Mouse (Mus musculus) intestine, postnatal 0 days (tissue): ENCODE measurements around the gene Fzd2. TPM values are rescaled to one million over a fixed set of nuclear protein-coding genes. Genes with fewer than 3 reads are reported as not detected.

Experiments
- ATAC-seq: fragments of 200-750 bp; cut with Nextera tagmentation; 2 replicates; pipeline ENCODE4 v1.8.0; 2017; ENCODE audit warnings: mild to moderate bottlenecking, moderate TSS enrichment, moderate library complexity
- H3K27ac ChIP-seq: fragments of 300-500 bp; sonication (generic); 2 replicates; pipeline ENCODE4 v1.5.1; 2014; ENCODE audit warnings: mild to moderate bottlenecking, low read depth, low read length, moderate library complexity
- H3K27me3 ChIP-seq: fragments of 300-500 bp; sonication (generic); replicated peaks from 2 replicates; pipeline ENCODE4 v1.6.1; 2014; ENCODE audit warnings: low read length, mixed read lengths; ENCODE audit not compliant: control insufficient read depth, insufficient read depth
- H3K36me3 ChIP-seq: fragments of 300-500 bp; sonication (generic); 2 replicates; pipeline ENCODE4 v1.6.1; 2014; ENCODE audit warnings: mild to moderate bottlenecking, moderate library complexity; ENCODE audit not compliant: control insufficient read depth, insufficient read depth
- H3K4me1 ChIP-seq: fragments of 300-500 bp; sonication (generic); replicated peaks from 2 replicates; pipeline ENCODE4 v1.6.1; 2014; ENCODE audit warnings: antibody characterized with exemption, low read length, mixed read lengths; ENCODE audit not compliant: control insufficient read depth, insufficient read depth
- H3K4me2 ChIP-seq: fragments of 300-500 bp; sonication (generic); replicated peaks from 2 replicates; pipeline ENCODE4 v1.6.1; 2014; ENCODE audit warnings: low read depth, mild to moderate bottlenecking, moderate library complexity
- H3K4me3 ChIP-seq: fragments of 300-500 bp; sonication (generic); 2 replicates; pipeline ENCODE4 v1.5.1; 2014; ENCODE audit warnings: low read depth, low read length
- H3K9ac ChIP-seq: fragments of 300-500 bp; sonication (generic); 2 replicates; pipeline ENCODE4 v1.6.1; 2014; ENCODE audit warnings: mild to moderate bottlenecking, low read depth, low read length
- H3K9me3 ChIP-seq: fragments of 300-500 bp; sonication (generic); 2 replicates; pipeline ENCODE4 v1.6.1; 2016; ENCODE audit warnings: mixed run types; ENCODE audit not compliant: control insufficient read depth
- CTCF ChIP-seq: sonication (generic); IDR thresholded peaks from 2 replicates; pipeline ENCODE4 v1.5.1; 2016; ENCODE audit warnings: low read depth, mild to moderate bottlenecking, control low read depth, antibody characterized with exemption, moderate library complexity
- WGBS: fragments of 180-500 bp; shearing (Covaris S2); extraction: QIAGEN DNeasy Blood & Tissue Kit; methylation state at CpG from one replicate; pipeline ENCODE4 v1.1.7; 2014; 5-methylcytosine and 5-hydroxymethylcytosine counted together
- polyA plus RNA-seq: library from polyadenylated mRNA; unstranded; fragments of >200 nt; fragmentation: Nextera tagmentation; extraction: Ambion mirVana; gene quantifications from 2 replicates; pipeline ENCODE4 v1.2.1, GENCODE M21; 2015

Gene Fzd2
- polyA plus RNA-seq, 1 experiment from 2014 or later: 6.2 TPM

DNA sequence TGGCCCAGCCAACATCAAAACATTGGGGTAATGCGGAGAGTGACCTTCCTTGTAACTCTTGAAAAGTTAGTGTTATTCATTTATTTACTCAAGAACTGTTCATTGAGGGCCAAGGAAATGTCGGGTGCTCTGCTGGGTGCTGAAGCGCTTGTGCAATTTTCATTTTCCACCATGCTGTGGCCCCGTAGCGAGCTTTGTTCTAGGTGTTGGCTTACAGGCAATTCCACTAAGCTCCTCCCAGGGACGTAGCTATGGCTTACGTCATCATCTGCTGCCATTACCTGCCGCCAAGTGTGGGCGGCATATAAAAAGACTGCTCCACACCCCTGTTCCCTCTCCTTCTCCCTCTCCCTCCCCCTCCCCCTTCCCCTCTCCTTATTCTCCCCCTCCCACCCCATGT lies 29.2 kb downstream of the Fzd2 start:
- peak; percentile 74 for ATAC-seq
- Histone ChIP-seq H3K4me2 (peak overlapping the region; percentile 52), H3K36me3 (no peaks in the 10 kb centered on the region), H3K4me3 (peak overlapping the region; percentile 6; the same call in 1 of the 2 replicates), H3K27me3 (no peaks in the 10 kb centered on the region), H3K27ac (no peak overlapping the region; the same call in 1 of the 2 replicates), H3K4me1 (peaks cover 4% of the 10 kb centered on the region), H3K9me3 (no peaks in the 10 kb centered on the region), H3K9ac (no peak overlapping the region)
- WGBS: 19% methylated on average over 9 of the region's 9 CpGs
- TF ChIP-seq CTCF: no peak

DNA sequence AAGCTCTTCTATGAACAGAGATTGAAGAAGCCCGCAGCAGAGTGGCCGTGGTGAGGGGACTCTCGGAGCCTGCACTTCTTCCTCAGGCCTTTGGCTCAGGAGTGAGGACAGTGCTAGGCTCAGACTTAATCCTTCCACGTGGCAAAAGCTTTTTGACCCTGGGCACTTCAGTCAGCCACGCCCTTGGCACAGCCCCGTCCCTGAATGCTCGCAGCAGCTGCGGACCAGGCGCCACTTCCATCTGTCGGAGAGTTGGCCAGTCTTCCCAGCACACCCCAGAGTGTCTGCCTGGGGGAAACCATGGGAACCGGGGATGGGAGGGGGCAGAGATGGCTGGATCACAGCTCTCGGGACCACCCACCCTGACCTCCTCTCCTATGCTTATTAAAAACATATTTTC lies 32.7 kb downstream of the Fzd2 start:
- no peak for TF ChIP-seq CTCF
- WGBS: 38% methylated on average over 12 of the region's 12 CpGs

GRCm38 (mm10) chr11:102643891-102644382 lies 39.7 kb downstream of the Fzd2 start:
- no peak overlapping the region for H3K4me3 ChIP-seq
- no peak overlapping the region for H3K4me2 ChIP-seq
- no peaks in the 10 kb centered on the region for H3K27me3 ChIP-seq
- ATAC-seq: peak; percentile 99
- no peak overlapping the region for H3K9ac ChIP-seq
- WGBS: 18% methylated on average over 10 of the region's 10 CpGs
- TF ChIP-seq CTCF: peak; percentile 50
- no peaks in the 10 kb centered on the region for H3K36me3 ChIP-seq
- H3K27ac ChIP-seq: peak overlapping the region; percentile 55
- no peaks in the 10 kb centered on the region for H3K4me1 ChIP-seq
- H3K9me3 ChIP-seq: no peaks in the 10 kb centered on the region

More for the DNA sequence above, 32.7 kb downstream of the Fzd2 start:
- Histone ChIP-seq H3K4me3 (no peak overlapping the region), H3K9ac (no peak overlapping the region), H3K27me3 (no peaks in the 10 kb centered on the region), H3K9me3 (no peaks in the 10 kb centered on the region), H3K36me3 (no peaks in the 10 kb centered on the region), H3K4me1 (peaks cover 4% of the 10 kb centered on the region), H3K27ac (no peak overlapping the region), H3K4me2 (no peak overlapping the region)
- peak; percentile 68 for ATAC-seq

- WGBS: 67% methylated on average over 13 of the region's 13 CpGs
- Histone ChIP-seq H3K9me3 (no peaks in the 10 kb centered on the region), H3K27me3 (no peaks in the 10 kb centered on the region), H3K4me1 (no peaks in the 10 kb centered on the region; the same call in 1 of the 2 replicates), H3K4me2 (no peak overlapping the region), H3K27ac (no peak overlapping the region), H3K4me3 (no peak overlapping the region), H3K9ac (no peak overlapping the region), H3K36me3 (no peaks in the 10 kb centered on the region)
- no peak for TF ChIP-seq CTCF
- no peak for ATAC-seq
Observed at GRCm38 (mm10) chr11:102646226-102646625, 42.0 kb downstream of the Fzd2 start.

GRCm38 (mm10) chr11:102647885-102648284 lies 43.7 kb downstream of the Fzd2 start:
- Histone ChIP-seq H3K4me3 (no peak overlapping the region), H3K9ac (no peak overlapping the region), H3K27me3 (no peaks in the 10 kb centered on the region), H3K4me2 (no peak overlapping the region), H3K4me1 (no peaks in the 10 kb centered on the region; the same call in 1 of the 2 replicates), H3K27ac (no peak overlapping the region), H3K9me3 (no peaks in the 10 kb centered on the region), H3K36me3 (no peaks in the 10 kb centered on the region)
- TF ChIP-seq CTCF: no peak
- 76% methylated on average over 12 of the region's 12 CpGs for WGBS
- ATAC-seq: no peak

DNA sequence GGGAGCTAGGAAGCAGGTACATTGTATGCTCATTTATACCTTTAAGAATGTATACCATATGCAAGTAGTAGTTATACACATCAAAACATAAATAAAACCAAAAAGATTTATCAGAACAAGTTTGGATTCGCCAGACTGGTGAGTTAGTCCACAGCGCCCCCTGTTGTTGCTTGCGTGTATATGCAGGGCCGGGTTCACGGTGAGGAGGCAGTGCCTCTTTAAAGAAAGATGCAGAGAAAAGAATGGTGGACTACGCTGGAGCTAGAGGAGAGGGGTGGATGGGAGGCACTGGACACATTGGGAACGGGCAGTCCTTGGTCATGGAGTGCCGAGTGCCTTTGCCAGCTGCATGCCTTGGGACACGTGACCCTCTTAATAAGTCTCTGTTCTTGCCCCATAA lies 47.2 kb downstream of the Fzd2 start:
- Histone ChIP-seq H3K4me1 (no peaks in the 10 kb centered on the region; the same call in 1 of the 2 replicates), H3K9me3 (no peaks in the 10 kb centered on the region), H3K9ac (no peak overlapping the region), H3K4me3 (no peak overlapping the region), H3K27ac (no peak overlapping the region), H3K27me3 (no peaks in the 10 kb centered on the region), H3K36me3 (no peaks in the 10 kb centered on the region), H3K4me2 (no peak overlapping the region)
- no peak for ATAC-seq
- WGBS: 5% methylated on average over 9 of the region's 9 CpGs
- TF ChIP-seq CTCF: peak; percentile 96
